Mouse (Mus musculus): ENCODE data around the gene Oas1c. TPM values are rescaled to one million over a fixed set of nuclear protein-coding genes. Genes with fewer than 3 reads are reported as not detected.

The Oas1c gene
- total and polyA plus RNA-seq, 2 experiments from 2014 or later, result 0.63 to 1.8 TPM

GRCm38 (mm10) chr5:120836731-120837585 lies 24.6 kb upstream of the Oas1c start:
- WGBS, result 7% methylated on average over 8 of the region's 8 CpGs
- Histone ChIP-seq H3K27me3 (ENCODE audit: insufficient read depth, low read length) (no peaks in the 10 kb centered on the region), H3K9me3 (ENCODE audit: low read length) (no peaks in the 10 kb centered on the region), H3K4me1 (ENCODE audit: insufficient read depth) (no peaks in the 10 kb centered on the region), H3K9ac (no peak overlapping the region), H3K4me2 (ENCODE audit: low read depth) (no peak overlapping the region), H3K27ac (ENCODE audit: low read depth, low read length) (no peak overlapping the region), H3K4me3 (ENCODE audit: low read depth, low read length) (no peak overlapping the region), H3K36me3 (ENCODE audit: insufficient read depth) (no peaks in the 10 kb centered on the region)
- ATAC-seq (no peak), DNase-seq (peak; percentile 57)
- TF ChIP-seq CTCF (IDR thresholded peaks at IDR 0.05; ENCODE audit: low read depth), result peak; percentile 77

DNA sequence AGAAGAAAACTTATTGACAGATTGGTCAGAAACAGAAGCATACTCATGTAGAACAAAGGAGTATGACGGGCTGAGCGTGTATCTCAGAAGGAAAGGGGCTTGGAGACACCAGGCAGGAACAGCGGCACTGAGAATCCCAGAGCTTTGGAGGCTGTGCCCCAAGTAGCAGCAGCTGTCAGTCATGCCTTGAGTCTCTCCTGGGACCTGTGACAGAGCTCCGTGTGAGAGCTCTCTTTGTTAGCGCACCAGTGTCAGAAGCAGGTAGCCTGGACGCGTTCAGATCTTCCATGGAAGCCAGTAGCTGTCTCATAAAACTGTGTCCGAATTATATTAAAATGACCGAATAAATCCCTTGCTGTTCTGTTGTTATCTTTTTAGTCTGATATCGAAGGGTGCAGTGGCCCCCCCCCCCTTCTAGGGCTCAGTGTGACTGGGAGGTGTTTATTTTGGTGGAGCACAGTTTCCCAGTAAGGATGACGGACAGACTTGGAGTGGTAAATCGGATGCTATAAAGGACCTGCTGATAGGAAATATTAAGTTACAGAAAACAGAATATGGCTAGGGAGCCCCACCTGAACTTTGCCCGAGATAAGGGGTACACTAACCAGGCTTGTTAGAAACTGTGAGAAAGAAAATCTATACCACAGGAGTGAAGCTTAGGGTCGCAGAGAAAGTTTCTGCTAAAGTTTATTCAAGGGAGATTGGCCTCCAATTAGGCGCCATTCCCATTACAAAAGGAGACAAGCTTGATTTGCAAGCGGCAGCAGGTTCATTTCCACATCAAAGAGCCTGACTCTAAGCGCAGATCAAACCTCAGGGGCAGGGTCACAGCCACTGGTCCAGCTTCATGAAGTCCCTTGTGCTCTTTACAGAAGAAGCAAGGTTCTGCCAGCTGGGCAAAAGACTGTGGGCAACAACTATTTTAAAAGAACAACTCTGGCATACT lies 21.3 kb upstream of the Oas1c start:
- Histone ChIP-seq H3K9me3 (ENCODE audit: low read length) (no peaks in the 10 kb centered on the region), H3K36me3 (ENCODE audit: insufficient read depth) (no peaks in the 10 kb centered on the region), H3K4me2 (ENCODE audit: low read depth) (no peak overlapping the region), H3K9ac (no peak overlapping the region), H3K4me3 (ENCODE audit: low read depth, low read length) (no peak overlapping the region), H3K27ac (ENCODE audit: low read depth, low read length) (no peak overlapping the region), H3K4me1 (ENCODE audit: insufficient read depth) (no peaks in the 10 kb centered on the region), H3K27me3 (ENCODE audit: insufficient read depth, low read length) (no peaks in the 10 kb centered on the region)
- TF ChIP-seq CTCF (IDR thresholded peaks at IDR 0.05; ENCODE audit: low read depth), result no peak
- ATAC-seq (no peak), DNase-seq (peak; percentile 10)
- 8% methylated on average over 17 of the region's 17 CpGs for WGBS

DNA sequence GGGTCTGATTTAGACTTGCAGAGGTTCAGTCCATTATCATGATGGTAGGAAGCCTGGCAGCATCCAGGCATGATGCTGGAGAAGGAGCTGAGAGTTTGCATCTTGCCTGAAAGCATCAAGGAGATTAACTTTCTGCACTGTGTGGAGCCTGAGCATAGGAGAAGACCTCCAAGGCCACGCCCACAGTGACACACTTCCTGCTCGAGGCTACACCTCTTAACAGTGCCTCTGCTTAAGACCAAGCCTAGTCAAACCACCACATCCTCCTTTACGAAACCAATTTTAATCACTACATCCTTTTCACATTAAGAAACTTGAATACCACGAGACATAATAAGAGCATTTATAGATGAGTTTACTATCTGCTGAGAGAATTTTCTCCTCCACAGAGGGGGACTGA lies 18.7 kb upstream of the Oas1c start:
- 85% methylated on average over 4 of the region's 4 CpGs for WGBS
- Histone ChIP-seq H3K9me3 (ENCODE audit: low read length) (no peaks in the 10 kb centered on the region), H3K4me1 (ENCODE audit: insufficient read depth) (no peaks in the 10 kb centered on the region), H3K27me3 (ENCODE audit: insufficient read depth, low read length) (no peaks in the 10 kb centered on the region), H3K27ac (ENCODE audit: low read depth, low read length) (no peak overlapping the region), H3K4me3 (ENCODE audit: low read depth, low read length) (no peak overlapping the region), H3K36me3 (ENCODE audit: insufficient read depth) (no peaks in the 10 kb centered on the region), H3K4me2 (ENCODE audit: low read depth) (no peak overlapping the region), H3K9ac (no peak overlapping the region)
- DNase-seq (no peak), ATAC-seq (no peak)
- no peak for TF ChIP-seq CTCF (IDR thresholded peaks at IDR 0.05; ENCODE audit: low read depth)

DNA sequence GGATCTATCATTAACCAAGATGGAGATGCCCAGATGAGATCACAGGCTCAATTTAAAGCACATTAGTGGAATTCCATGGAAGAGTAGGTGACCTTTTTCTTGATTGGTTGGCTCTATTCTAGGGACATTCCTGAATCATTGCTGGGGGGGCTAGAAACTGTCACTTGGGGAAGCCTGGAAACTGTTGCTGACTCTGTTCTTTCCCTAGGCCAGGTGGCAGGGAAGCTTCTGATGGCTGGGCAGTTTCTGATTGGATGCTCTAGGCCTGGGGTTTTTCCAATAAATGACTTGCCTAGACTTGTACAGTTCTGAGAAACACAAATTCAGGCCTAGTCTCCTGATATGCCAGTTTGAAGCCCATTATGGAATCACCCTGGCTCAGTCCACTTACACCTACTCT lies 6.7 kb upstream of the Oas1c start:
- ATAC-seq (no peak), DNase-seq (no peak)
- Histone ChIP-seq H3K4me2 (ENCODE audit: low read depth) (no peak overlapping the region), H3K36me3 (ENCODE audit: insufficient read depth) (no peaks in the 10 kb centered on the region), H3K27ac (ENCODE audit: low read depth, low read length) (no peak overlapping the region), H3K4me1 (ENCODE audit: insufficient read depth) (no peaks in the 10 kb centered on the region), H3K9ac (no peak overlapping the region), H3K9me3 (ENCODE audit: low read length) (no peaks in the 10 kb centered on the region), H3K4me3 (ENCODE audit: low read depth, low read length) (no peak overlapping the region), H3K27me3 (ENCODE audit: insufficient read depth, low read length) (no peaks in the 10 kb centered on the region)
- TF ChIP-seq CTCF (IDR thresholded peaks at IDR 0.05; ENCODE audit: low read depth), result no peak

DNA sequence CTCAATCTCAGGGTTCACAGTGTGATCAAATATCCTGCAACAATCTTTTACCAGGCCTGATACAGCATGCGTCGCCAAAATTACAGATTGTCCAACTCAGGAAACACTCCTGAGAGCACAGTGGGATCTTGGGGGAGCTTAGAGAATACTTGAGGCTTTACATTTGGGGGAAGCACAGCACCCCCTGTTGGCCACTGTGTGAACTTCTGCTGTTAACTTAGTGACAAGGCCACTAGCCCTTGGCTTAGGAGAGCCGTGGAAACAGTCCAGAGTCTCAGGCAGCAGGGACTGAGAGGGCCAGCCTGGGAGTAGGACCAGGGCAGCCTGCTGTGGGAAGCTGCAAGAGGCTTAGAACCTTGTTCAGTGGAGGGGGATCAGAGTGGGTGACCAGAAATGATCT lies 3.6 kb upstream of the Oas1c start:
- Histone ChIP-seq H3K36me3 (ENCODE audit: insufficient read depth) (no peaks in the 10 kb centered on the region), H3K27me3 (ENCODE audit: insufficient read depth, low read length) (no peaks in the 10 kb centered on the region), H3K9me3 (ENCODE audit: low read length) (no peaks in the 10 kb centered on the region), H3K27ac (ENCODE audit: low read depth, low read length) (no peak overlapping the region), H3K4me3 (ENCODE audit: low read depth, low read length) (no peak overlapping the region), H3K4me2 (ENCODE audit: low read depth) (no peak overlapping the region), H3K9ac (no peak overlapping the region), H3K4me1 (ENCODE audit: insufficient read depth) (peaks cover 4% of the 10 kb centered on the region; the same call in 1 of the 2 replicates)
- TF ChIP-seq CTCF (IDR thresholded peaks at IDR 0.05; ENCODE audit: low read depth), result peak; percentile 46
- WGBS, result 67% methylated on average over 3 of the region's 3 CpGs
- no peak for DNase-seq
- ATAC-seq, result no peak

- H3K4me3 ChIP-seq (ENCODE audit: low read depth, low read length), result peak overlapping the region; percentile 27; the same call in 1 of the 2 replicates
- WGBS, result 85% methylated on average over 6 of the region's 6 CpGs
- H3K9me3 ChIP-seq (ENCODE audit: low read length), result no peaks in the 10 kb centered on the region
- H3K27me3 ChIP-seq (ENCODE audit: insufficient read depth, low read length), result no peaks in the 10 kb centered on the region
- no peak overlapping the region for H3K9ac ChIP-seq
- no peak for ATAC-seq
- DNase-seq, result no peak
- no peaks in the 10 kb centered on the region for H3K36me3 ChIP-seq (ENCODE audit: insufficient read depth)
- H3K27ac ChIP-seq (ENCODE audit: low read depth, low read length), result no peak overlapping the region
- peaks cover 4% of the 10 kb centered on the region; the same call in 1 of the 2 replicates for H3K4me1 ChIP-seq (ENCODE audit: insufficient read depth)
- peak overlapping the region; percentile 48 for H3K4me2 ChIP-seq (ENCODE audit: low read depth)
- TF ChIP-seq CTCF (IDR thresholded peaks at IDR 0.05; ENCODE audit: low read depth), result no peak
Observed at GRCm38 (mm10) chr5:120813023-120813422, 709 bp upstream of the Oas1c start.

DNA sequence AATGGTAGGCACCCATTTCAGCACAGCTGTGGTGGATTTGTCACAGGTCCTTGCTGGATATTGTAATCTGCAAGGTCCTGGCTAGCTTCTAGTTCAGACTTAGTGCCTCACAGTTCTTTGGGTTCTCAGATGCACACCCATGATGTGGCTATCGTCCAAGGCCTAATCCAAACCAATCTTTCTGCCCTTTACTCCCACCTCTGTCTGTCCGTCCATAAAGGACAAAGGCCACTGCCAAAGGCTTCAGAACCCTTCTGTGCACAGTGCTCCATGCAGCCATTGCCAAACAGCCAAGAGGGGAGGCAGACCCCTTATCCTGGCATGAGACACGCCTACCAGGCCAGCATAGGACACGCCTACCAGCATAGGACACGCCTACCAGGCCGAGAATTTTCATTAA lies 3.1 kb downstream of the Oas1c start:
- H3K27me3 ChIP-seq (ENCODE audit: insufficient read depth, low read length), result no peaks in the 10 kb centered on the region
- no peak overlapping the region for H3K4me2 ChIP-seq (ENCODE audit: low read depth)
- H3K36me3 ChIP-seq (ENCODE audit: insufficient read depth), result no peaks in the 10 kb centered on the region
- no peak for TF ChIP-seq CTCF (IDR thresholded peaks at IDR 0.05; ENCODE audit: low read depth)
- no peak overlapping the region for H3K9ac ChIP-seq
- 32% methylated on average over 6 of the region's 6 CpGs for WGBS
- no peaks in the 10 kb centered on the region for H3K9me3 ChIP-seq (ENCODE audit: low read length)
- H3K27ac ChIP-seq (ENCODE audit: low read depth, low read length), result no peak overlapping the region
- no peak for DNase-seq
- H3K4me3 ChIP-seq (ENCODE audit: low read depth, low read length), result no peak overlapping the region
- H3K4me1 ChIP-seq (ENCODE audit: insufficient read depth), result peaks cover 4% of the 10 kb centered on the region; the same call in 1 of the 2 replicates
- ATAC-seq, result no peak
